Comparison of ENCODE assay signal across 2 mouse cellular contexts in the genomic region with DNA sequence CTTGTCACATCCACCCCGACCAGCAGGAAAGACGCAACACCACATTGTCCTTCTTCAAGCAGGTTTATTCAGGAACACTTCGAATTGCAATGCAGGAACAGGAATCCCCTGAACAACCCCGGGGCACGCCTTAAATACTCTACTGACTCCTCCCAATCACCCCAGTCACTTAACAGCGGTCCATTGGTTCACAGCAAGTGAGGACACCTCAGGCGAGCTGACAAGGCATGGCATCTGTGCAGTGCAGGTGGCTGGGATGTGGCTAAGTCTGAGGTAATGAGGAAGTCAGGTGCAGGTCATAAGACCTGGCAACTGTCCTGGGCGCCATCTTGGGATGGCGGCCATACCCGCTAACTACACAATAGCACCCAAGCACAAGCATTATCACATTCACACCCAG. TPM values are rescaled to one million over a fixed set of nuclear protein-coding genes. Genes with fewer than 3 reads are reported as not detected.
"Had no signal": no experiment of that assay in that cellular context is flagged by ENCODE, and none has a peak within 500 bp of the region (broad histone marks: within the 10 kb centered on the region; RNA-seq: fewer than 3 reads in every experiment).

No protein-coding gene starts in this region.

RNA-seq across cellular contexts. Expression of a gene that starts 42.8 kb away (rescaled TPM):
- polyA plus RNA-seq: small intestine, adult 2 months; spleen, adult 2 months had no signal
